Mouse (Mus musculus) 3T3-L1 (cell line): ENCODE results near the gene Vmo1.

ENCODE experiments used
- DNase-seq: peaks from one replicate; pipeline ENCODE4 v3.0.0-alpha.2; 2015; ENCODE audit warnings: low read depth, low spot score

The Vmo1 gene

GRCm38 (mm10) chr11:70472716-70473115 is 41.7 kb downstream of the Vmo1 start:
- no peak for DNase-seq

GRCm38 (mm10) chr11:70469764-70470163 is 44.7 kb downstream of the Vmo1 start:
- no peak for DNase-seq

DNA sequence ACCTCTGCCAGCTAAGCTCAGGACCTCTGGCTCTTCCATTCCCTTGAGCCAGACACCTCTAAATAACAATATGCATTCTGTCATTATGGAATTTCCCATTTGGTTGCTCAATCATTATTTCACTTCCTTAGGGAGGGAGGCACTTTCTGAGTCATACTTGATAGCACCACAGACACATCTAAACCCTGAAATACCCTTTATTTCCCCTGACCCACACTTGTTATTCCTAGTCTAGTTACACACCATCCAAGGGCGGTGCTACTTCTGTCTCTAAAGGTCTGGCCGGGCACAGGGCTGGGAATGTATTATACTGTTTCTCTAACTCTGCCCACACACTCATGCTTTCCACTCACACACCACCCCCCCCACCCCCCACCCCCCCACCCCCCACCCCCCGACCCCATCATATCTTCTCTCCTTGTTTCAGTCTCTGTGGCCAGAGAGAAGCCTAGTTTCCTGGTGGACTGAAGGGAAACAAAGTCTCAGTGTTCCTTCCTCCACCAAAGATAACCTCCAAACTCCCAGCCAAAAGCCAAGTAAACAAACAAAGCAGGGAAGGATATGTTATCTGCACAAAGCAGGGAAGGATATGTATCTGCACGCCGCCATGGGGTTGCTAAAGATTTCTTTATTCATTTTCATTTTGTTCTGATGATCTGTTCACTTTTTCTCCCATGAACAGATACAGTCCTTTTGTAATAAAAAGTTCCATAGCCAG is 46.4 kb downstream of the Vmo1 start:
- DNase-seq: peak; percentile 84

DNA sequence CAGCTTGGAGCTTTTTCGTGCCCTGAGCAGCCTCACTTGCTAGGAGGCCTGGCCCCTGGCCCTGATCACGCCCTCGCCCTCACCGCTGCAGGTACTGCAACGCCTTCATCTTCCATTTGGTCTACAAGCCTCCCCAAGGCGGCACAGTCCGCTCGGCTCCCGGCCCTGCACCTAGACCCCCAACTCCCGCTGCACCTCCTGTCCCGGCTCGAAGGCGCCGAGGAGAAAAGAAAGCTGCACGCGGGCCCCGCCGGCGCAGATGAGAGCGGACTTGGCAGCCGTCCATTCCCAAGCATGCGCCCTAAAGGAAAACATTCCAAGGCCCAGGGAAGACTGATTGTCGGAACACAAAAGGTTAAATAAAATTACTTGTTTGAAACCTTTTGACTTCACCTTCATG is 48.6 kb downstream of the Vmo1 start:
- no peak for DNase-seq

DNA sequence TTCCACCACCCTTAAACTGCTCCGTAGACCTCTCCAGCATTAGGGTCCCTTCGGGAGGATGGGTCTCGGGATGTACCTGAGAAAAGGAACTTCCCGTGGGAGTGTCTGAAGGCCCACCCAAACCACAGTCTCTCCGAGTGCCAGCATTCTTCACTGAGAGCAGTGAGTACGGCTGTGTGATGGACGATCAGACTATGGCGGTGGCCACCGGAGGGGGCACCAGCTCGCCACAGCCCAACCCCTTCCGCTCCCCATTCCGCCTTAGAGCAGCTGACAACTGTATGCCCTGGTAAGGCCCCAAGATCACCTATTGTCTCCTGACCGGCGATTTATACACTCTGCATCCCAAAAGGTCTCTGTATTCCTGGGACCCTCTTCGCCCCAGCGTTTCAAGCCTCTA is 49.2 kb downstream of the Vmo1 start:
- no peak for DNase-seq

- DNase-seq: no peak
Measured at GRCm38 (mm10) chr11:70463970-70464369, 50.4 kb downstream of the Vmo1 start.
